Mouse (Mus musculus): ENCODE data around the gene Adcy5.

- TF ChIP-seq POLR2A (IDR thresholded peaks at IDR 0.05; ENCODE audit: borderline replicate concordance, control insufficient read depth, low read depth, low read length) (no peak), CTCF (IDR thresholded peaks at IDR 0.05; ENCODE audit: control insufficient read depth, insufficient read depth, low read length) (no peak)
These were observed 98.3 kb downstream of the Adcy5 start for GRCm38 (mm10) chr16:35252967-35253366.
